Mouse (Mus musculus): ENCODE results near the gene Il27.

DNA sequence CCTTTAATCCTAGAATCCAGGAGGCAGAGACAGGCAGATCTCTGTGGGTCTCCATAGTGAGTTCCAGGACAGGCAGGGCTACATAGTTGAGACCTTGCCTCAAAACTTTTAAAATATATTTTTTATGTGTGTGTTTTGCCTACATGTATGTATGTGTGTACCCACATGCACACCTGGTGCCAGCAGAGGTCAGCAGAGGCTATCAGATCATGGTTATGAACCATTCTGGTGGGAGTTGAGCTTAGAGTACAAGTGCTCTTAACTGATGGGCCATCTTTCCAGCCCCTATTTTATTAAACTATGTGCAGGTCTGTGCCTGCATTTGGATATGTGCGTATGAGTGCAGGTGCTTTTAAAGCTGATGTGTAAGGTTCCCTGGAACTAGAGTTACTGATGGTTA lies 39.9 kb downstream of the Il27 start:
- TF ChIP-seq CTCF (IDR thresholded peaks at IDR 0.05; ENCODE audit: extremely low read depth, insufficient read length, insufficient replicate concordance, low read depth, low read length) (no peak), POLR2A (IDR thresholded peaks at IDR 0.05; ENCODE audit: low read depth, low read length) (no peak)

Data from small intestine, adult 2 months (tissue).